Mouse (Mus musculus) small intestine, adult 2 months (tissue): ENCODE data around the gene Appbp2.

Experiments
- CTCF ChIP-seq: fragments of 200-500 bp; IDR thresholded peaks from 2 replicates; pipeline ENCODE4 v1.5.1; 2012; ENCODE audit warnings: low read depth, mild to moderate bottlenecking, control low read depth, inconsistent platforms, low read length, moderate library complexity, mixed read lengths; ENCODE audit not compliant: insufficient replicate concordance, insufficient read length; ENCODE audit errors: extremely low read depth
- POLR2A ChIP-seq: fragments of 200-500 bp; IDR thresholded peaks from 2 replicates; pipeline ENCODE4 v1.6.1; 2012; ENCODE audit warnings: low read depth, mild to moderate bottlenecking, control low read depth, inconsistent platforms, low read length, moderate library complexity

DNA sequence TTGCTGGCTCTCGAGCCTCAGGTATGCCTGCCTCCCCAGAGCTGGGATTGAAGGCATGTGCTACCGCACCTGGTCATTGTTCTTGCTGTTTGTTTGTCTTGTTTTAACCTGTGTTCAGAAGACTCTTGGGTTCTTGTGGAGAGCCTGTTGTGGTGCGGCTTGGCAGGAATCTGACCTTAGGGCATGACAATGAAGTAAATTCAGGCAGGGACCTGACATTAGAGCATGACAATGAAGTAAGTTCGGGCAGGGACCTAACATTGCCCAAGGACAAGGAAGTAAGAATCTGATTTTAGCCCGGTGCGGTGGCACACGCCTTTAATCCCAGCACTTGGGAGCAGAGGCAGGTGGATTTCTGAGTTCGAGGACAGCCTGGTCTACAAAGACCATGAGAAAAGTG, 6.3 kb upstream of the Appbp2 start:
- no peak for TF ChIP-seq POLR2A
- no peak for TF ChIP-seq CTCF
